Mouse (Mus musculus): ENCODE results near the gene Dalrd3.

DNA sequence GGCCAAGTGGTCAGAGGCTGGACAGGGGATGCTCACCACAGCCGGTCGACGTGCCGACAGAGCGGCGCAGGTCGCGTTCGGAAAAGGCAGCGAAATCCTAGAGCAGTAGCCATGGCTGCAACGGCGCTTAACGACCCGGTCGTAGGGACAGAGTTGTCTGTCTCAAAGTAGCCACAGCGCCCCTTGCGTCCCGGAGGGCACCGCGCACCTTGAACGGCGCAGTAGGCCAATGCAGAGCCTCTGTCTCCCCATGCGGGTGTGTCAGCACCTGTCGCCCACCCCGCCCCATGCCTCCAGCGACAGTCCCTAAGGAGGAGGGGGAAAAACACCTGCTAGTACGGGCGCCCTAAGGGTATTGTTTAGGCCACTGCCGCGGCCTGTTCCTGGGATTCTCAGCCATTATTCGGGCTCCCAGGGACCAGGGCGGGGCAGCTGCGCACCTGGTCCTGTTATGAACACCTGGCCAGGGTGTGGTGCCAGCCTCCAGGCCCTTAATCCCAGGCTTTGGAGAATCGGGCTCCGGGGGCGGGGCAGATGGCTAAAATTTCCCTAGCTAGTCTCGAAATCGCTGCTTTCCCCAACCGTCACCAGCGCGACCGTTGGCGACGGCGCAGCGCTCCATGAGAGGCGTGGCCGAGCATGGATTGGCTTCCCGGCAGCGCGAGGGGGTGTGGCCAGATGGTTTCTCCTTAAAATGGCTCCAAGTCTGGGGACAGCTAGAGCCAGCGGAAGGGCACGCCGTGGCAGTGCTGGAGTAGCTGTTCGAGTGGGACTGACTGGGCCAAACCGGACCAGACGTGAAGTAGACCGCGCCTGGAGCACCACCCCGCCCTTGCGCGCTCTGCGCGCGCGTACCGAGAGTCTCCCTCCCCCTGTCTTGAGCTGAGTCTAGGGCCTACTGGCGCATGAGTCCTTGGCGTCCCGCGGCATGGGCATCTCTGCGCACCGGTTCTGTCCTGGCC, 2.6 kb upstream of the Dalrd3 start, which contains the start of gene Ndufaf3:
- TF ChIP-seq CTCF (IDR thresholded peaks at IDR 0.05; ENCODE audit: insufficient read depth, low read depth, low read length), result peak; percentile 87
- TF ChIP-seq POLR2A (IDR thresholded peaks at IDR 0.05; ENCODE audit: insufficient read depth, low read depth, low read length), result peak; percentile 94
